Mouse (Mus musculus): ENCODE data around the gene Samd11. TPM values are rescaled to one million over a fixed set of nuclear protein-coding genes. Genes with fewer than 3 reads are reported as not detected.

The Samd11 gene
- polyA plus RNA-seq (2016; fragmentation: Nextera tagmentation; extraction: Ambion mirVana), result 3.1 and 3.2 TPM in 2 replicates

DNA sequence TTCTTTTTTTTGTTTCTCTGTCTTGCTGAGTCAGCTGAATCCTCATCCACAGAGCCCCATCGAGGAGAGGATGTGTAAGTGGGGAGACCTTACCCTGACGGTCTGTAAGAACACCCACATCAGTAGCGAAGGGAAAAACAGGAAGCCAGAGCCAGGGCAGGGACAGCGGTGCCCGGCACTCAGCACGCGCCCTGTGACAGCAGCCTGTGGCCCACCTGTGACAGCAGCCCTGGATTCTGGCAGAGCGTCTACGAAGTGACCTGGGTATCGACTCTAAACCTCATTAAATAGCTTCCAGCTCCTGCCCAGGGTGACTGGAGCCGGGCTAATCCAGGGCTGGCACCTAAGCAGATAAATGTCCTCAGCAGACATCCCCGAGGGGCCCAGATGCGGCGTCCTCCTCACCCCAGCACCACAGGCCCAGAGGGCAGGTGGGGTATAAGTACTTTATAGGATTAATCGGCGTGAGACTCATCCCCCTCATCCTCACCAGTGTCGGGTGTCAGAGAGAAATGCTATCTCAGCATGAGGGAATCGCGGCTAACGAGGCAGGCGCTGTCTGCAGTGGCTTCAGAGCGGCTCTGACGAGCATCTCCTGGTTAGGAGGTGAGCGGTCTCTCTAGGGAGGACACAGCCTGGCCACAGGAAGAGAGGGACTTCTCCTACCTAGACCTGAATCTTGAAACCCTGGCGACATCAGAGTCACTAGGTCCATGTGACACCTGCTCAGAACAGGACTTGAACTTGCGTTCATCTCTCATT lies at the start of gene Samd11:
Gene Samd11 (minus strand): TSS at position 580 of the 762 bp plus-strand sequence.
- H3K27me3 ChIP-seq (replicated peaks), result peaks cover 46% of the 10 kb centered on the region
- H3K4me3 ChIP-seq, result peak within 1 kb of the TSS; percentile 41
- H3K27ac ChIP-seq (ENCODE audit: poor library complexity, severe bottlenecking), result 0 out of 2 replicates have a peak within 1 kb of the TSS, but pooled peaks have one; percentile 20
- H3K36me3 ChIP-seq, result no peaks in the 10 kb centered on the region
- ATAC-seq (ENCODE audit: insufficient number of reproducible peaks, low FRiP score), result peak; percentile 71
- H3K9me3 ChIP-seq (replicated peaks), result no peaks in the 10 kb centered on the region
- peaks cover 19% of the 10 kb centered on the region for H3K4me1 ChIP-seq (replicated peaks)
- H3K9ac ChIP-seq, result peak within 1 kb of the TSS; percentile 72
- 3% methylated on average over 26 of the region's 26 CpGs for WGBS
- peak within 1 kb of the TSS; percentile 70 for H3K4me2 ChIP-seq

DNA sequence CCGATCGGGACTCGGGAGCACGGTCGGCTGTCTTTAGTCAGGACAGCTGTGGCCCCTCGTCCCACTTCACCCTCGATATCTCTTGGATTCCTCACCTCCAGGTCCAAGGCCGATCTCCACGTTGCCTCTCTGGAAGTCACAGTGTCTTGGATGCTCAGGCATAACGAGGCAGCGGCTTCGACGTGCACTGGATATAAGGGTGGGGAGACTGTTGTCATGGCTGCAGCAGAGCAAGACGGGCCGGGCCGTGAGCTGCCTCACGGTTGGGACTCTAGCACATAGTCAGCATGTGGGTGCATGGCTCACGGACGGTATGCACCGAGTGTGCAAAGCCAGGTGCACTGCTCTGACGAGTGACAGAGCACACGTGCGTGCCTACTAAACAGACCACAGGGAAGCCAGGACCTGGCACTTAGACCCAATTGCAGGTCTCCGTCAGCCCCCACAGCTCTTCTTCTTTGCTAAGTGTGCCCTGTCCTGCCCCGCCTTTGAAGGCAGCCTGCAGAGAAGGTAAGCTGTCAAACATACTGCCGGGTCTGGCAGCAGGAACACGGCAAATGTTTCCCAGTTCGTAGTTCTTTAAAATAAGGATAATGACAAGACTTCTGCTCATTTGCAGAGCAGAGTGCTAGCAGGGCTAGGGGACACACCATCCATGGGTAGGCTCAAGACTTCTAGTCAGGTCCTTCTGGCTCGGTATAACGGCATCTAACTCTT lies 938 bp downstream of the Samd11 start:
- 2% methylated on average over 30 of the region's 30 CpGs for WGBS
- Histone ChIP-seq H3K27me3 (replicated peaks) (peaks cover 47% of the 10 kb centered on the region), H3K9ac (peak overlapping the region; percentile 72), H3K4me1 (replicated peaks) (peaks cover 26% of the 10 kb centered on the region), H3K4me3 (peak overlapping the region; percentile 41), H3K27ac (ENCODE audit: poor library complexity, severe bottlenecking) (peak overlapping the region; percentile 20; the same call in 1 of the 2 replicates), H3K4me2 (peak overlapping the region; percentile 70), H3K36me3 (peaks cover 4% of the 10 kb centered on the region; the same call in 1 of the 2 replicates), H3K9me3 (replicated peaks) (no peaks in the 10 kb centered on the region)
- peak; percentile 74 for ATAC-seq (ENCODE audit: insufficient number of reproducible peaks, low FRiP score)

- Histone ChIP-seq H3K4me2 (0 out of 2 replicates have a peak overlapping the region, but pooled peaks have one; percentile 27), H3K27ac (ENCODE audit: poor library complexity, severe bottlenecking) (peak overlapping the region; percentile 6; the same call in 1 of the 2 replicates)
- ATAC-seq (ENCODE audit: insufficient number of reproducible peaks, low FRiP score), result peak; percentile 82
These were observed 2.4 kb downstream of the Samd11 start for GRCm38 (mm10) chr4:156253043-156253442.

GRCm38 (mm10) chr4:156252619-156253018 lies 2.8 kb downstream of the Samd11 start:
- 42% methylated on average over 3 of the region's 3 CpGs for WGBS
- H3K4me1 ChIP-seq (replicated peaks), result peaks cover 35% of the 10 kb centered on the region
- H3K9ac ChIP-seq, result no peak overlapping the region

More at GRCm38 (mm10) chr4:156253043-156253442, 2.4 kb downstream of the Samd11 start:
- Histone ChIP-seq H3K36me3 (peaks cover 18% of the 10 kb centered on the region), H3K9me3 (replicated peaks) (no peaks in the 10 kb centered on the region), H3K9ac (no peak overlapping the region), H3K4me3 (no peak overlapping the region), H3K4me1 (replicated peaks) (peaks cover 35% of the 10 kb centered on the region), H3K27me3 (replicated peaks) (peaks cover 47% of the 10 kb centered on the region)
- WGBS, result 44% methylated on average over 7 of the region's 7 CpGs

DNA sequence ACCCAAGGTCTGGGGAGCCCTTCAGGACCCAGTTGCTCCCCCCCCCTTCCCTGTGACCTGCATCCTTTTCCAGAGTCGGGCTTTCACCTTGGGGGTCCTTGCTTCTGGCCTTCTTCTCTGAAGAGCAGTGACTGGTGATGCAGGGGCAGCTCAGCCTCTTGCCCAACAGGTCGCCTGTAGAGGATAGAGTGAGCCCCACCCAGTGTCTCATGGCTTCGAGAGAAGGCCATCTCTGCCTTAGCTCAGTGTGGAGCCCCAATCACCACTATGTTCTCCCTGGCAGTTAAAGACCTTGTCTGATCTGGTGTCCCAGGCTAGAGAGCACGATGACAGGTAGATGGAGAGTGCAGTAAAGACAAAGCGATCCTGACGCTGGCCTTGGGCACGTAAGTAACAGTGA lies 3.3 kb downstream of the Samd11 start:
- Histone ChIP-seq H3K4me3 (no peak overlapping the region), H3K27me3 (replicated peaks) (peaks cover 47% of the 10 kb centered on the region), H3K36me3 (peaks cover 27% of the 10 kb centered on the region), H3K9me3 (replicated peaks) (no peaks in the 10 kb centered on the region), H3K4me2 (peak overlapping the region; percentile 27; the same call in 1 of the 2 replicates), H3K4me1 (replicated peaks) (peaks cover 35% of the 10 kb centered on the region), H3K27ac (ENCODE audit: poor library complexity, severe bottlenecking) (0 out of 2 replicates have a peak overlapping the region, but pooled peaks have one; percentile 6), H3K9ac (no peak overlapping the region)
- 25% methylated on average over 7 of the region's 7 CpGs for WGBS
- peak; percentile 61; the same call in 1 of the 2 replicates for ATAC-seq (ENCODE audit: insufficient number of reproducible peaks, low FRiP score)

More at GRCm38 (mm10) chr4:156252619-156253018, 2.8 kb downstream of the Samd11 start:
- Histone ChIP-seq H3K36me3 (peaks cover 22% of the 10 kb centered on the region), H3K4me2 (peak overlapping the region; percentile 27), H3K27me3 (replicated peaks) (peaks cover 47% of the 10 kb centered on the region), H3K27ac (ENCODE audit: poor library complexity, severe bottlenecking) (peak overlapping the region; percentile 6; the same call in 1 of the 2 replicates), H3K4me3 (no peak overlapping the region), H3K9me3 (replicated peaks) (no peaks in the 10 kb centered on the region)
- no peak for ATAC-seq (ENCODE audit: insufficient number of reproducible peaks, low FRiP score)

GRCm38 (mm10) chr4:156251081-156251480 lies 4.4 kb downstream of the Samd11 start:
- peaks cover 47% of the 10 kb centered on the region for H3K27me3 ChIP-seq (replicated peaks)
- WGBS, result 77% methylated on average over 8 of the region's 8 CpGs
- H3K9ac ChIP-seq, result no peak overlapping the region
- peaks cover 35% of the 10 kb centered on the region for H3K4me1 ChIP-seq (replicated peaks)
- ATAC-seq (ENCODE audit: insufficient number of reproducible peaks, low FRiP score), result no peak
- peaks cover 37% of the 10 kb centered on the region for H3K36me3 ChIP-seq
- no peak overlapping the region for H3K4me2 ChIP-seq
- H3K9me3 ChIP-seq (replicated peaks), result no peaks in the 10 kb centered on the region
- no peak overlapping the region for H3K27ac ChIP-seq (ENCODE audit: poor library complexity, severe bottlenecking)
- no peak overlapping the region for H3K4me3 ChIP-seq

GRCm38 (mm10) chr4:156249567-156249966 lies 5.9 kb downstream of the Samd11 start:
- no peak for ATAC-seq (ENCODE audit: insufficient number of reproducible peaks, low FRiP score)
- Histone ChIP-seq H3K4me3 (no peak overlapping the region), H3K9me3 (replicated peaks) (no peaks in the 10 kb centered on the region), H3K27me3 (replicated peaks) (peaks cover 35% of the 10 kb centered on the region), H3K9ac (no peak overlapping the region), H3K27ac (ENCODE audit: poor library complexity, severe bottlenecking) (no peak overlapping the region), H3K36me3 (peaks cover 51% of the 10 kb centered on the region), H3K4me1 (replicated peaks) (peaks cover 24% of the 10 kb centered on the region), H3K4me2 (no peak overlapping the region)
- WGBS, result 54% methylated on average over 11 of the region's 11 CpGs

GRCm38 (mm10) chr4:156236651-156237447 lies 18.6 kb downstream of the Samd11 start:
- peaks cover 57% of the 10 kb centered on the region for H3K36me3 ChIP-seq
- no peak overlapping the region for H3K27ac ChIP-seq (ENCODE audit: poor library complexity, severe bottlenecking)

GRCm38 (mm10) chr4:156235808-156236533 lies 19.5 kb downstream of the Samd11 start, which contains the start of gene Noc2l:
Gene Noc2l, plus strand, starts transcription at chr4:156236010.
- Histone ChIP-seq H3K4me2 (peak within 1 kb of the TSS; percentile 96), H3K4me3 (peak within 1 kb of the TSS; percentile 89), H3K9me3 (replicated peaks) (no peaks in the 10 kb centered on the region), H3K9ac (peak within 1 kb of the TSS; percentile 88), H3K27me3 (replicated peaks) (no peaks in the 10 kb centered on the region), H3K36me3 (peaks cover 57% of the 10 kb centered on the region), H3K27ac (ENCODE audit: poor library complexity, severe bottlenecking) (peak within 1 kb of the TSS; percentile 75), H3K4me1 (replicated peaks) (peaks cover 15% of the 10 kb centered on the region)
- under 1% methylated on average over 90 of the region's 90 CpGs for WGBS
- peak; percentile 90 for ATAC-seq (ENCODE audit: insufficient number of reproducible peaks, low FRiP score)

More at GRCm38 (mm10) chr4:156236651-156237447, 18.6 kb downstream of the Samd11 start:
- H3K4me3 ChIP-seq, result peak overlapping the region; percentile 89
- H3K9ac ChIP-seq, result peak overlapping the region; percentile 80; the same call in 1 of the 2 replicates
- no peaks in the 10 kb centered on the region for H3K27me3 ChIP-seq (replicated peaks)
- H3K9me3 ChIP-seq (replicated peaks), result no peaks in the 10 kb centered on the region
- peak overlapping the region; percentile 96 for H3K4me2 ChIP-seq
- no peak for ATAC-seq (ENCODE audit: insufficient number of reproducible peaks, low FRiP score)
- peaks cover 15% of the 10 kb centered on the region for H3K4me1 ChIP-seq (replicated peaks)
- WGBS, result 28% methylated on average over 58 of the region's 60 CpGs

- peaks cover 15% of the 10 kb centered on the region for H3K4me1 ChIP-seq (replicated peaks)
- H3K4me2 ChIP-seq, result peak overlapping the region; percentile 96
- peak overlapping the region; percentile 89 for H3K4me3 ChIP-seq
- peak overlapping the region; percentile 75; the same call in 1 of the 2 replicates for H3K27ac ChIP-seq (ENCODE audit: poor library complexity, severe bottlenecking)
- H3K36me3 ChIP-seq, result peaks cover 57% of the 10 kb centered on the region
- no peaks in the 10 kb centered on the region for H3K9me3 ChIP-seq (replicated peaks)
- H3K27me3 ChIP-seq (replicated peaks), result no peaks in the 10 kb centered on the region
- WGBS, result 1% methylated on average over 15 of the region's 15 CpGs
- ATAC-seq (ENCODE audit: insufficient number of reproducible peaks, low FRiP score), result peak; percentile 29
- H3K9ac ChIP-seq, result peak overlapping the region; percentile 80; the same call in 1 of the 2 replicates
These were observed 20.1 kb downstream of the Samd11 start for GRCm38 (mm10) chr4:156235360-156235770.

Measured in heart, embryonic 12.5 days (tissue).